Mouse (Mus musculus) lung, postnatal 4 days (tissue): ENCODE measurements at regions not wholly inside any gene's neighbourhood (a gene's known extent, or its start where the extent isn't known, plus 50 kb on each side); places are given as distances from the start of the nearest gene placed in this dataset.
A peak's percentile ranks its signal among the peaks of the same experiment; 100 is the strongest.

Source experiments
- DNase-seq, 2 experiments: peaks; one replicate each; pipeline ENCODE4 v3.0.0; 2021

DNA sequence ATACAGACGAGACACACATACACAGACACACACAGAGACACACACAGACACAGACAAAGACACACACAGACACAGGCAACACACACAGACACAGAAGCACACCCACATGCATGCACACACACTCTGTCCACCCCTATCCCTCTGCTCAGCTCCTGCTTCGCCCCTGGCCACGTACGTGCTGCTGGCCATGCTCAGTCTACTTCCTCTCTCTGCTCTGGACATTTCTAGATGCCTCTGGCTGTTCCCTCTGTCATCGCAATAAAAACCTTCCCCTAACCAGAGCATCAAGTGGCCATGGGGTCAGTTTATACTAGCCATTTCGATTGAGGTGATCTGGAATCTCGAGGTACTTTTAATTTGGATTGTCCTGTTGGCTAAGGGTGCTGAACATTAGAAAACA is 118.9 kb upstream of the Slc38a2 start:
- peak in 1 of 2 experiments; percentile 3 for DNase-seq

DNA sequence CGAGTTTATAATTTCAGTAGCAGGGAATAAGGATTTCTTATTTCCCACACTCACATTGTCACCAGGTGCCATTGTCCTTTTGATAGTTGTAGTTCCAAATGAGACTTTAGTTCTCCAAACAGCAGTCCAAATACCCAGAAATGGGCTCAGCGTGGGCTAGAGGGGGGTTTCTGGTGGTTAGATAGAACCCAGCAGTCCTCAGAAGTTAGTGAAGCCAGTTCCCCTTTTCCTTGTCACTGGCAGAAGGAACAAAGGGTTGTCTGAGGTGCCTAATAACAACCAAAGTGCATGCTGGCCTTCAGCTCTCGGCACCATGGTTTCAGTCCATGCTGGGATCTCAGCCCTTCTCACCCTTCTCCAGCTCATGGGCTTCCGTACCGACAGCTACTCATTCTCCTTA is 118.1 kb upstream of the Slc38a2 start:
- peak in 1 of 2 experiments; percentile 2 for DNase-seq

DNA sequence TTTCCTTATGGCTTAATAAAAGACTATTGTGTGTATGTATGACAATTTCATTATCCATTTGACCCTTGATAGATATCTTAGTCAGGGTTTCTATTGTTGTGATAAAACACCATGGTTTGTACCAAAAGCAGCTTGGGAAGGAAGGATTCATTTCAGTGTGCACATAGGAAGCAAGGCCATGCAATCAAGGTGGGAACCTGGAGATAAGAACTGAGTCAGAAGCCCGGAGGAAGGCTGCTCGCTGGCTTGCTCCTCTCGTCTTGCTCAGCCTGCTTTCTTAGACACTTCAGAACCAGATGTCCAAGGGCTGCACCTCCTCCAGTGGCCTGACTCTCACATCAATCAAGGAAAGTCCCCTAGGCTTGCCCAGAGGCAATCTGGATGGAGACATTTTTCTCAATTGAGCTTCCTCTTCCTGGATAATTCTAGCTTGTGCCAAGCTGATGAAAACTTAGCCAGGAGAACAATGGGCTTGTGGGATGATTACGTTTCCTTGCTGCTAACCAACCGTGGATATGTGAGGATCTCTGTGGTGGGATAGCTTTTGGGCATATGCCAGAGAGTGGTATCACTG is 117.6 kb upstream of the Slc38a2 start:
- no peak for DNase-seq

DNA sequence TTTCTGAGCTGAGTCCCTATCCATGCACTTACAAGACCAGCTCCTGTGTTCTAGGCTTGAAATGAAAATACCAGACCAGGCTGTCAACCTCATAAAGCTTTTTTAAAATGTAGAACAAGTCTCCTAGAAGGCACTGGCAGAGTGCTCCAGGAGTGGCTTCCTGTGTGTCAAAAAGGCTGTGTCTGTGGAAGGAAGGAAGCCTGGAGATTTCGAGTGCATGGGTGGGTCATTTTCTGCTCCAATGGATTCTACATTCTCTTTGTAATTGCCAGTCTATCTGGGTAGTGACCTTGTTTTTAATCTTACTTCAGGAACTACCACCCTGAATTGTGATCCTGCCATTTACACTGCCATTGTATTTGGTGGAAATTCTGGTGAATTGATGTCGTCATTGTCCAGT is 113.9 kb upstream of the Slc38a2 start:
- DNase-seq: no peak

DNA sequence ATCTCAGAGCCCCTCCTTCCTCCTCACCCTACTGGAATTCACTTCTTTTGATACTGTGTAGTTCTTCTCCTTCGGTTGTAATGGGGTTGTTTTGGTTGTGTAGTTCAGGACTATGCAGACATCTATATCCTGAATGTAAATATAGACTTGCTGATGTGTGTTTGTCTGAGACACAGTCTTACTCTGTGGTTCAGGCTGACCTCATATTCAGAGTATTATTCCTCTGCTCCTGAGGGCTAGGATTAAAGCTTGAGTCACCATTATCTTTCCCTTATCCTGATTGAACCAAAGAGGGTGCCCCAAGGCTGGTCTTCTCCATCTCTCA is 103.2 kb upstream of the Slc38a2 start:
- no peak for DNase-seq

DNA sequence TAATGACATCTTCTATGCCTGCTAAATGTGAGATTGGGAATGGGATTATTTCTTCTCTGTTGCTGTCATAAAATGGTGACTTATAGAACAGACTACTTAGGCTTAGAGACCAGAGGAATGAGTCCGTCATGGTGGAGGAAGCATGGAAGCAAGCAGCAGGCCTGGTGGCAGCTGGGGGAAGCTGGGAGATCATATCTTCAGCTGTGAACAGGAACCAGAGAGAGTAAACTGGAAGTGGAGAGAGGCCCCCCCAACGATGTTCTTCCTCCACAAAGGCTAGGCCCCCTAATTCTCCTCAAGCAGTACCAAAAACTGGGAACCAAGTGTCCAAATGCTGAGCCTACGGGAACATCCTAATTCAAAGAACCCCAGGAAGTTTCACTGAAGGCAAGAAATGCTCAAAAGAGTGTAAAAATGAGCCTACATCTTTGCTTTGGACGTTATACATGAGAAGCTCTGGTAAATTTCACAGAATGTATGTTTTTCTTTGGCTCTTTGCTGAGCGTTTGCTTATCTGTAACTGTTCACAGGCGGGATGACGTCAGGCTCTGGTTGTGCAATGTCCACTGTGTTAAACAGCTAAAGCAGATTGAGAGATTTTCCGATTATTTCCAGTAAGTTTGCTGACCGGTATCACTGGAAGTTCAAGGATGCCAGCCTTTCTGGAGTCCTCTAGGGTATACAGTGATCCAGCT is 102.7 kb upstream of the Slc38a2 start:
- peak; percentile 63 to 69 for DNase-seq

DNA sequence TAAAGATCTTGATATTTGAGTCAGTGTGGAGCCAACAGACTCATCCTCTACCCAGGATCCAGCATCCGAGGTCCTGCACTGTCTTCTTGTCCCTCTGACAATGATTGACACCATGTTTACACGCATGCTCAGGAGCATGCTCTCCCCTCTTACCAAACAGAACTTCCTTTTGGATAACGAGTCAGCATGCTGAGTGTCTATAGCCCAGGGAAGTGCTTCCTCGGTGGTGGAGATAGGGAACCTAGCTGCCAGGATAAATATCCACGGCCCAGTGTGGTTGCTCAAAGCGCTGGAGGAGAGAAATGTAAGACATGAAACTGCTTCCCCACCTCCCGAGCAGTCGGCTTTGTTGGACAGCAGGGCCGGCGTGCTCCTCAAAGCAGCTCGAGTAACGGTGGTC is 99.7 kb upstream of the Slc38a2 start:
- no peak for DNase-seq

DNA sequence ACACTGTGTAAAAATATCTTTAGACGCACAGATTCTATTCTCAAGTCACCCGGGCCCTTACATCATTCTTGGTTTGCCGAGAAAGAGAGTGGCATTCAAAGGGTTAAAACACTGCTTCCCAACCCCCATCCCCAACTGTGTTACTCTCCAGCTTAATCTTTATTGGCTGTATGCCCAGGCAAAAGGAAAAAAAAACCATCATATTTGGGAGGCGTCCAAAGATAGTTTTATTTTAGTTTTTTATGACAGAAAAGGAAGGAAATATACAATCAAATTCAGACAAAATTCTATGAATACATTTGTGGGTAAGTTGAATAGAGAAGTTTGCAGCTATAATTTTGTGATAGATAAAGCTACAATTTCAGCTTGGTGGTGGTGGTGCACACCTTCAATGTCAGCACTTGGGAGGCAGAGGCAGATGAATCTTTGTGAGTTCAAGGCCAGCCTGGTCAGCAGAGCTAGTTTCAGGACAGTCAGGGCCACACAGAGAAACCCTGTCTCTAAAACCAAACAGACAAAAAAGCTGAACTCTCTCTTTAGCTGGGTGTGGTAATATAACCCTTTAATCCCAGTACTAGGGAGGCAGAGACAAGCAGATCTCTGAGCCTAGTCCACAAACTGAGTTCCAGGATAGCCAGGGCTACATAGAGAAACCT is 98.2 kb upstream of the Slc38a2 start:
- peak in 1 of 2 experiments; percentile 55 for DNase-seq

DNA sequence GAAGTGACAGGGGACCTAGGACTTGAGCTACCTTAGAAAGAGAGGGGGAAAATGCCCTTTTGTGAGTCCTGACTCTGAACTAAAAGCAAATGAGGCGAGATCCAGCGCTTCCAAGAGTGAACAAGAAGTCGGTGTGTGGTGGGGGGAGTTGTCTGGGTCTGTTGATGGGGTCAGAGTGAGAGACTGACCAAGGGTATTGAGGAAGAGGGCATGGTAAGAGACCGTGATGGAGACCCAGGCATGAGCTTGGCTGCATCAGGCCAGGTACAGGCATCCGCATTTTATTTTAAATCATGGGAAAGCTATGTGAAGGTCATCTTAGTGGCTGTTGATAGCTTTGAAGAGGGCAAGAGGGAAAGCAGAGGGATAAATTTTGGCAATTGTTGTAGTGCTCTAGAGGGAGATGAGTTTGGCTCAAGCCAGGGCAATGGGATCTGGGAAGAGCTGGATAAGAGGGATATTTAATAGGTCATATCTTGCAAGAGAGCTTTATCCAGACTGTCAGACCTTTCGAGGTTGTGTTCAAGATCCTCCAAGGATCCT is 94.7 kb upstream of the Slc38a2 start:
- no peak for DNase-seq

DNA sequence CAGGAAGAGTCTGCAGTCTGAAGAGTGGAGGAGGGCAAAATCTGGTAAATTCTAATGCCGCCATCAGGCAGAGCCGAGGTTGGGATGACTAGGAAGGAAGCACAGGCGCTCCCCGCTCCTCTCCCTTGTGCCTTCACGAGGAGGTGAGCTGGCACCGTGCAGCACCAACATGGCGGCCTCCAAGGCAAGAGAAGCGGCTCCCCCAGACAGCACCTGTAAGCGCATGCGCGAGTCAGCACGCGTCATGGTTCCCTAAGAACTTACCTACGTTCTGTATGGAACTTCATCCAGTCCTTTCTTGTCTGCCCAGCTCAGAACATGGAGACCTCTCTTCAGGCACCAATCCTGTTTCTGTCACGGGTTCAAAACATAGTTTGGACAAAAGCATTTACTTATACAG is 93.7 kb upstream of the Slc38a2 start:
- DNase-seq: peak in 1 of 2 experiments; percentile 3

DNA sequence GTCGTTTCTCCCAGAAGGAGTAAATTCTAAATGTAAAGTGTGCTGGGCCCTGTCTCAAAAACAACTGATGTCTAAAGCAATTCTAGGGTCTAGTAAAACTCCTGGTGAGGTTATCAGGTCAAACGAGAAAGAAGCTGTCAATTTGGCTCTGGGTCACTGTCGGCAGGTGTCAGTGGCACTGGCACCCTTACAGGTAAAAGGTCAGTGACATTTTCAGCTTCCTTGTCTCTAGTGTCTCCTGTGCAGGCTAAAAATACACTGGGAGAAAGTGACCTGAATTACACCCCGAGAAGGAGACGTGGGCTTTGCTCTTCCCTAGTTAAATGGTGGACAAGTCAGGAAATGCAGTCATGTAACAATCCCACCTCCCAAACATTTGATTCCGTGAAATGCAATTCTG is 91.8 kb upstream of the Slc38a2 start:
- no peak for DNase-seq

DNA sequence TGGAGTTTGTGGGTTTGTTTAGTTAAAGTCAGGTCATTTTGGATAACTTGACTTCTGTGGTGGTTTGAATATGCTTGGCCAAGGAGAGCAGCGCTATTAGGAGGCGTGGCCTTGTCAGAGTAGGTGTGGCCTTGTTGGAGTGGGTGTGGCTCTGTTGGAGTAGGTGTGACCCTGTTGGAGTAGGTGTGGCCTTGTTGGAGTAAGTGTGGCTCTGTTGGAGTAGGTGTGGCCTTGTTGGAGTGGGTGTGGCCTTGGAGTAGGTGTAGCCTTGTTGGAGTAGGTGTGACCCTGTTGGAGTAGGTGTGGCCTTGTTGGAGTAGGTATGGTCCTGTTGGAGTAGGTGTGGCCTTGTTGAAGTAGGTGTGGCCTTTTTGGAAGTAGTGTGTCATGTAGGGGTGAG is 88.4 kb upstream of the Slc38a2 start:
- peak in 1 of 2 experiments; percentile 3 for DNase-seq

DNA sequence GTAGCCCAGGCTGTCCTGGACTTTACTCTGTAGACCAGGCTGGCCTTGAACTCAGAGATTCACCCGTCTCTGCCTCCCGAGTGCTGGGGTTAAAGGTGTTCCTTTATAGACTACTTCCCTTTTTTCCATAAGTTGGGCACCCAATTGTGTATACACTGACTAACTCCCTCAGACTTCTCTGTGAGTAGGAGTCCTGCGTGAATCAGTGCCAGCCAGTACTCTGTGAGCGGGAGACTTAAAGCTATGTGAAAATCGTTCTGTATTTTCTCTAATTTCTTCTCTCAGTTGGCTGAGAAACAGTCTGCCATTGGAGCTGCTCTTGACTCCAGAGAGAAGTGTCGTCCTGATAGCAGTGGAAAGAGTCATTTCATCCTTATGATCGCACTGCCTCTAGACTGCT is 85.0 kb upstream of the Slc38a2 start:
- DNase-seq: no peak

DNA sequence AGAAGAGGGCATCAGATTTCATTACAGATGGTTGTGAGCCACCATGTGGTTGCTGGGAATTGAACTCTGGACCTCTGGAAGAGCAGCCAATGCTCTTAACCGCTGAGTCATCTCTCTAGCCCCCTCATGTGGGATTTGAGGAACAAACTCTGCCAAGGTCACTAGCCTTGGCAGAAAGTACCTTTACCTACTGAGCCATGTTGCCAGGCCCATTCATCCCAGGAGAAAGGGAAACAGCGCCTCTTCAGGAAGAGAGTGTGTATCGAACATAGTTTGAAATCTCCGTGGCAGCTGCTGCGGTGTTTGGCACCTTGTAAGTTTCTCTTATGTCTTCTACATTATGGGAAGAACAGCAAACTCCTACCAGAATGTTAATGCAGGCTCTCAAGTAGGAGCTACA is 82.0 kb upstream of the Slc38a2 start:
- DNase-seq: no peak

DNA sequence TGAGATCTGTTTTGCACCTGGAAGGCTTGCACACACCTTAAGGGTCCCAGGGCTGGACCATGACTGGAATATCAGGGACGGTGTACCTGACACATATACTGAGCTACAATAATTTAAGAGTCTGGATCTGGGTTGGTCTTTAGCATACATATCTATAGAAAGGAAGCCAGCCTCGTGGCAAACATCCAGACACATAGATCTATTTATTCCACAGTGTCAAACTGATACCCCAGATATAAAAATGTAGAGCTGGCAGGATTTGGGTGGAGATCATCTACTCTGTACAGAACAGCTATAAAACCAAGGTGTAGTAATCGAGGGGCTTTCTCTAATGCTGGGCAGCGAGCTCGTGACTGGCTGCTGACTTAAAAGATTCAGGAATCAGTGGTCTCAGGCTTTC is 81.1 kb upstream of the Slc38a2 start:
- no peak for DNase-seq

DNA sequence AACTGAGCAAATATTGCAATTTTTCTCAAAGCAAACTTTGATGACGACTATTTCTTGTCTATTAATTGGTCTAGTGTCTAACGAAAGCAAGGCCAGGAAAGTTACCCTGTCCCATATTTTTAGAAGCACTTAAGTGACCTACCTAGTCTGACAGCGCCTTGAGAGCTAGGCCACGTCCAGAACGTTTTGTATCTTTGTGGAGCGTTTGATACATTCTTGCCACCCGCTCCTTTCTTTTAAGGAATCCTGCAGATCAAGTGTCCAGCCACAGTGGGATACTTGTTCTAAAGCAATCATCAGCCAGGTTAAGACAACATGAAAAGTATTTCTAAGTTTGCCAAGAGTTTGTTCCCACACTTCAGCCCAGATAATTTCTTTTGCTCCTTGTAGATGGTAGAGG is 79.8 kb upstream of the Slc38a2 start:
- DNase-seq: no peak

DNA sequence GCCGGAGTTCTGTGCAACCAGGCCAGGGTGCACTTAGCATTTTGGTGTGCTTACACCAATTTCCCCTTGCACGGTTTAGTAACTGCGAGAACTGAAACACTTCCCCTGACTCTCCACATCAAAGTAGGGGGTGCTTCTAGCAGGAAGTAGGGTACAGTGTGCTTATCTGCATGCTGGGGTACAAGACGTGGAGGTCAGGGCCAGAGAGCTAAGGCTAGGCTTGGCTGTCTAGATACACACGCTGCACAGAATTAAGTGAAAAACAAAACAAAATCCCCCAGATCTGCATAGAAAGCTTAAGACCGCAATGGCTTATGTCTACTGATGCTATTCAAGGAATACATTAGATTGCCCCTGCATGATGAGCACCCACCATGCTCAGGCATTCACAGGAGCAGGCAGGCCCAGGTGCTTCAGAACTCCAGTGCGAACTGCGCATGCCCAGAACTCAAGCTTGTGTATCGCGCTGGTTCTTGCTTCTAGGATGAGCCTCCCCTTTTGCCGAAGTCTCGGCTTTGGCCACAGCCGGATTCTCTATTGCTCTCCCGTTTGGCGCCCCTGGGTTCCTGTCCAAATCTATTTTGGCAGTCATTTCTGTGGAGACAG is 78.9 kb upstream of the Slc38a2 start:
- peak; percentile 27 to 43 for DNase-seq

DNA sequence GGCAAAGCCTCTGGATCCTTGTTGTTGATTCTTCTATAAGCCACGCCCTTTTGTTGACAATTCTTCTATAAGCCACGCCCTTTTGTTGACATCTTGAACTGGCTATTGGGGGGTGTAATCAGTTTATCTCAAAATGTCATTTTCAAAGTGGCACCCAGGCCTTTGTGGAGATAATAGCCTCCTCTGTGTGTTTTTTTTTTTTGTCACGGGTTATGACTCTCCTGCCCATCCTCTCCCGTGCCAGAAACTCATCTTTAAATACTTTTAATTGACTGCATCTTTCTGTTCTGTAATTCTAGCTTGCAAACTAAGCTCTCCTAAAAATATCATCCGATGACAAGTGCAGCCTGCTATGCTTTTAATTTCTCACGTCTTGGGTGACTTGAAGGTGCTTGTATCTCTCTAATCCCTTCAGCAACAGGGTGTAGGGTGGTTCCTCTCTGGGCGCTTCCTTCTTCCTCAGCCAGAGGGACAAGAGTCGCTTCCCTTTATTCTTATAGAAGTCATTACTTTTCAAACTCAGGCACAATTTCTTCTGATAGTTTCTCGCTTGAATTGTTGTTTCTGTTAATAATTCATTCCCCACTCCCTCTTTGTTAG is 77.0 kb upstream of the Slc38a2 start:
- no peak for DNase-seq

DNA sequence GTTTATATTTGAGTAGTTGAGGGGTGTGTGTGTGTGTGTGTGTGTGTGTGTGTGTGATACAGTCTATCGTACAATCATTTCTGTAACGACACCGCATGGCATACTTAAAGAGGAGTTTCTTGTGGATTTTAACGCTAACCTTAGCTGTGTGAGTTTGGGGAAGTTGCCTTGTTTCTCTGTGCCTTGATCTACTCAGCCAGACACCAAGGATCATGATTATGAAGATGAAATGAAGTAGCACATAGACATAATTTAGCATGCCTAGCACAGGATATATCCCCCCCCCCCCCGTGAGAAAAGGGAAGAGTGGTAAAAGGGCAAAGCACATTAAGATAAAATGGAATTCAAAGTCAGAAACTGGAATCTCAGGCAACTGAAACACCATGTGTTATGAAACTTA is 75.6 kb upstream of the Slc38a2 start:
- no peak for DNase-seq

DNA sequence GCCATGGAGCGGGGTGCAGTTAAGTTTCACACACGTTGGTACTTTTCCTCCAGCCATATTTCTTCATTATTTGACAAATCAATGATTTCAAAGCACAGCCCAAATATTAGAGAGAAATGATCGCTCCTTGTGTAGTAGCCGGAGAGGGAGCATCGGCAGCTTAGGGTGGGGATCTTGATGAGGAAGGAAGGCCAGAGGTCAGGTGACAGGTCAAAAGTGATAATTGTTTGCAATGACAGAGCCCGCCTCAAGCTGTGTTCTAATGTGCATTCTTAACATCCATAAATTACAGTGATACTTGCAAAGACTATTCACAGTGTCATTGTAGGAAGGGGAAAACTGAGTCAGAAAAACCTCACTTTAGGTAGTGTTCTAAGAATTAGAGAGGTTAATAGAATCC is 75.1 kb upstream of the Slc38a2 start:
- DNase-seq: no peak

DNA sequence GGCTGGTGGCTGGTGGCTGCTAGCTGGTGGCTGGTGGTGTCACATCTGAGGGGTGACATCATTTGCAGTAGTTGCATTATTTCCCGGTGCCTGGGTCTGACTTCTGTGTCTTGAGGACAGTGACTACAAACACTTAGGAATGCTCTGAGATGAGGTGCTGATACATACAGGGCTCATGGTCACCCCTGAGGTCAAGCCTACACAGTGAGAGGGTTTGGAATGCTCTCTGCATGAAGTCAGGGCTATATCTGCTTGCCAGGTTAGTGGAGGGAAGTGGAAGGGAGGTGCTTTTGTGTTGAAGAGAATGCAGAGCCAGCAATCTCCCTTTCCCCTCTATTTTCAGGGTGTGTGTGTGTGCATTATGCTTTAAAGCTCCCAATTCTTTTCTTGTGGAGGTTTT is 74.1 kb upstream of the Slc38a2 start:
- no peak for DNase-seq

DNA sequence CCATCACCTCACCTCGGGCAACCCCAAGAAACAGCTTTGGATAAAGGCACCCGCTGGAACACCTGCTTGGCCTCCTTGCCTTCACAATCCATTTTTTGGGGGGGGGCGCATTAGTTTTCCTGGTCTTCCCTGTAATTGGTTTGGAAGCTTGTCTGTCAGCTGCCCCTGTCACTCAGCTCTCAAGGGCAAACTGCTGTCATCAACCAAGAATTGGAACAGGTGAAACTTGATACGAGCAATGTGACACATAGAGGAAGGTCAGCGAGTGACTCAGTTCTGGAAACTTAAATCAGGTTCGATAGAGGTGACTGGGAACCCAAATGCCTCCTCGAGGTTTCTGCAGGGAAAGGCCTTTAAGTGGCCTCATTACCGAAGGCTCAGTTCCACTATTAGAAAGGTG is 73.2 kb upstream of the Slc38a2 start:
- no peak for DNase-seq

DNA sequence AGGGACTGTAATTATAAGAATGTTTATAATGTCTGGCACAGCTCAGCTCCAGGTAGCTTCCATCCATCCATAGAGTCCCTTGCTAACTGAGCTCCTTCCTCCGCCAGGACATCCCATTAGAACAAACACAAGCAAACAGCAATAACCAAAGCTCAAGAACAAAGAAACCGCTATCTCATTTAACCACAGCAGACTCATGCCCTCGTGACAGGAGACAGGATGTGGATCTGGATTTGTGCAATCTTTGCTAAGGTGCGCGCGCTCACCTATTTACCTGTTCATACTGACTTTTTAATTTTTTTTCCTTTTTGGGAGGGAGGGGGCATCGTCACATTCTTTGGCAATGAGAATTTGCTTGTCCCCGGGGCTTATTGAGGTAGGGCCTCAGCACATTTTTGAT is 71.3 kb upstream of the Slc38a2 start:
- no peak for DNase-seq

DNA sequence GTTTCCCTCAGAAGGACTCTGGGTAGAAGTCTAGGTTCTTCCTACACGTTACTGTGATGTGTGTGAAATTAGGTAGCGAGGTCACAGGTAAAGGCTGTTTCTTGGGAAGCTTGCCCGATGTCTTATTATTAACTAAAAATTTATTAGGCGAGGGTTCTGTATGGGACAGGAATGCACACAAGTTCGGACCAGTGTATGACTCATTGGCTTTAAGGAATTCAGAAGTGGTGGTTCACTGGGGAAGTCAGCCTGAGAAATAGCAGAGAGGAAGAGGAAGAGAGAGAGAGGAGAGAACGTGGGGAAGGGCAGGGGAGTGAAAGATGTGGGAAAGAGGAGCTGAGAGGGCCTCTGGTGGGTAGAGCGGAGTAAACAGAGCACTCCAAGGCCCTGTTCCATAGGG is 70.8 kb upstream of the Slc38a2 start:
- DNase-seq: no peak
